Mouse (Mus musculus): ENCODE results near the gene Mapt. TPM values are rescaled to one million over a fixed set of nuclear protein-coding genes. Genes with fewer than 3 reads are reported as not detected.

Gene Mapt
- total RNA-seq, 1 experiment from 2014 or later, result 169 TPM

DNA sequence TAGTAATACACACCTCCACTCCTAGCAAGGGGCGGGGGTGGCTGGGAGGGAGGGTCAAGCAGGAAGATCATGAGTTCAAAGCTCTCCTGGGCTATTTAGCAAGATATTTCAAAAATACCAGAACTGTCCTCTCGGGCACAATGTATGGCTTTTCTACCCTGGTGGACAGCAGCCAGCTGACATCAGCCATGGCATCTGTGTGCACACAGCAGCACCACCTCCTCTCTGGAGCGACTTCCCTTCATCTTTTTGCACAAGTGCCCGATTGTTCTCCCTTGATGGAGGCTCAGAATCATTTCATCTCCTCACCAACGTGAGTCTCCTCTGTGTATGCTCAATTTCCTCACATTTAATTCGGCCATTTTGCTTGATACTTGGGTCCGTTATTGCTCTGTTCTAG is 44.6 kb downstream of the Mapt start:
- no peak for DNase-seq

DNA sequence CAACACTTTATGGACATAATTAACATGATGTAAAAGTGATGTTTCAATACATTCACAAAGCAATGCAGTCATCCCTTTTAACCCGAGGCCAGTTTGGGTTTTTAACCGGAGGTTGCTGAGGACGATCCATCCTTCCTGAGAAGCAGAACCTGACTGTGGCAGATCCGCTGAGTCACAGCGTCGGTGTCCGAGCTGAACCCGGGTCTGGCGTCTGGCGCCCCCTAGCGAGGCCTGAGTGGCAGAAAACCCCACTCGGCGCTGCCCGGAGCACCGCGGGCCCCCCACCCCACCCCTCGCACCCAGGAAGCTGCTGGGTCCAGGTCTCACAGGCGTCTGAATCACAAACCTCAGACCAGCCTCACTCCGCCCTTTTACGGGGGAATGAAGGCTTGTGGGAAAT is 47.0 kb downstream of the Mapt start:
- DNase-seq, result peak; percentile 88

DNA sequence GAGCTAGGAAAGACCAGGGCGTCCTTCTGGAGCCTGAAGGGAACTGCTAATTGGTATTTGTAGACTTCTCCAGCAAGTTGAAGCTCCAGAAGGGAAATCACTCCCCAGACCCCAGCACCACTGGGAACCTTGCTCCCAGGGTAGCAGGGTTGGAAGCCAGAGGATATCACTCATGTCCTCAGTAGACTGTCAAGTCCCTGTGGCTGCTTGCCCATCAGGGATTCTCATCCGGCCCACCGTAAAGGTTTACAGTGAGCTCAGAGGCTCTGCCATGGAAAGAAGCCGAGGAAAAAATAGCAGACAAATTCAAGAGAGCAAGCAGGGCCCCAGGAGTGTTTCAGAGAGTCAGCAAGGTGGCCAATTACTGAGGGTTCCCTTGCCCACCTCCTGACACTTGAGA is 47.9 kb downstream of the Mapt start:
- no peak for DNase-seq

DNA sequence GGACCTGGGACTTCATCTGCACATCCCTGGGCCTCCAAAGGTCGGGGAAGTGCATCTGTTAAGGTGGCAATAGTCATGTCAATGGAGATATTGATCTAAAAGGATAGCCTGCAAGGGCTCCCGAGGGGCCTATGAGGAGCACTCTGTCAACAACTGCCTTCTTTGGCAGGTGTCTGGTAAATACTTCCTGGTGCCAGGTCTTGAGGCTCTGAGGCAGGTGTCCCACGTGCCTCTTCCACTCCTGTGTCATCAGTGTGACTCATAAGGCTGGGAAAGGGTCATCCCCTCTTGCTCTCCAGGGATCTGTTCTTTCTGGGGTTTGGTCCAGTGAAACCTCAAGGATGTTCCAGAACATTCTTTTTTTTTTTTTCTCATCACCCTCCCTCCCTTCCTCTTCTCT is 48.3 kb downstream of the Mapt start:
- DNase-seq, result no peak

DNA sequence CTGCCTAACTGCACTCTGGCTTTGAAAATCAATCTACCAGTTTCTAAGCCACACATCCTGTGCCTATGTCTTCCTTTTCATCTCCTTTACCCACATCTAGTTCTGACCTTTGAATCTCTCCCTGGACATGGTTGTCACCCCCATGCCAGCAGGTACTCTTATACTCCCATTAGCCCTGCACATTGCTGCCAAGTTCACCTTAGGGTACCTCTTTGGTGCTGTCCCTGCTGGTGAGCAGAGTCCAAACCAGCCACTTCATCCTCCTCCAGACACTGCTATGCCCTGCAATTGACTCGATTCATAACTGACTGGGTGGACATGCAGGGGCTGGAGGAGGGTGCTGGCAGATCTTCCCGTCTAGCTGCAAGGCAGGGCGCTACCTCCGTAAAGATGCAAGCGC is 50.3 kb downstream of the Mapt start:
- no peak for DNase-seq

DNA sequence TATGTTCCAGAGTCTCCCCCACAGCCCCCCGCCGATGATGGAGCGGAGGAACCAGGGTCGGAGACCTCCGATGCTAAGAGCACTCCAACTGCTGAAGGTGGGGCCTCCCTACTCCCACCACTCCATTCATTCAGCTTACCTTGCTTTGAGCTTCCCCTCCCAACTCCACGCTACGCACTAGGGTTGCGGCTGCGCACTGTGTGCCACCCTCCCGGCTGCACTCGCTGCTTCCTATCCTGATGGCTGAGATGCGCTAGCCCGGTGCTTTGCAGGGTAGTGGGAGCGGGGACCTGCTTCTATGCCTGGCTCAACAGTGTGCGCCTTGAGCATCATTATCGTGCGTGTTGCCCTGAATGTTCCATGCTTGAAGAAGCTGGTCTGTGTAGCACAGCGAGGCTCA is 55.9 kb downstream of the Mapt start:
- DNase-seq, result no peak

DNA sequence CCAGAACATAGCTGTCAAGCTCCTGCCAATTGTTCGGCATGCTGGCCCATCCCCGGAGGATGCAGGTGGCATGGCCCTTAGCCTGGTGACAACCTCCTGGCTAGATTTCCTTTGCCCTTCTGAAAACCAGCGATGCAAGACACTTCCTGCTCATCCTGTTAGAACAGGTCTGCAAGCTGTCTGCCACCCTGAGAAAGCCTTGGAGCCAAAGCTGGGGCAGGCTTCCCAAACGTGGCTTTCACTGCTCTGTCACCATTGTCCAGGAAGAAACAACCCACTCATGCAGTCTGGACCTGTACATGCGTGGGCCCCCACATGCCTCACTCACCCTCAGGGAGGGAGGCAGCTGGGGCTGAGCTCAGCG is 57.6 kb downstream of the Mapt start:
- no peak for DNase-seq

DNA sequence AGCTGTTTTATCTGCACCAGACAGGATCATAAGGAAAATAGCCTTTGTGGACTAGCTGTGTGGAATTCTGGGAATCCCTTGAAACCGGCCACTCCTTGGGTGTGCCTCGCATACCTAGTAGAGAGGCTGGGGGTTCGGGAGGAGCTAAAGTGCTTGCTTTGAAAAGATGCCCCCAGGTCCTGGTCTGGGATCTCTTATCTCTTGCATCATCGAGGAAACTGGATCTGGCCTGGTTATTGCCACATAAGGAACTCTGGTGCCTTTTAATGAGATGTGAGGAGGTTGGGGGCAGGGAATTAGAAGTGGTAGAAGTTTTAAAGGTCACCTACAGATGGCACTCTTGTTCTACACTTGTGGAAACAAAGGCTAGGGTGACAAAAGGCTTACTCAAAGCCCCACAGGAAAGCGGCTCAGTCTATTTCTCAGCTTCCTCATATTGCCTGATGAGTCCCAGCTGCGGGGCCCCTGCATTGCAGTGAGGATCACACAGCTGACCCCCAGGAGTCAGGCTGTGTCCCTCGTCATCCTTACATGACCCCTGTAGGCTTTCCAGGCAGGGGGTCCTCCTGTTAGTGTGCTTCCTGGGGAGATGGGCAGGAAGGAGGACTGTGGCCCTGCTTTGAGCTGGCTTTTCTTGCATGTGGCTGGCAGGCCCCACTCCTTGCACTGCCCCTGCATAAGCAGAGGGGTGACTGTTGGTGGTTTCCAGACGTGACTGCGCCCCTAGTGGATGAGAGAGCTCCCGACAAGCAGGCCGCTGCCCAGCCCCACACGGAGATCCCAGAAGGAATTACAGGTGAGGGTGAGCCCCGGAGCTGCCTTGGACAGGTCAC is 58.2 kb downstream of the Mapt start:
- DNase-seq, result peak; percentile 61

DNA sequence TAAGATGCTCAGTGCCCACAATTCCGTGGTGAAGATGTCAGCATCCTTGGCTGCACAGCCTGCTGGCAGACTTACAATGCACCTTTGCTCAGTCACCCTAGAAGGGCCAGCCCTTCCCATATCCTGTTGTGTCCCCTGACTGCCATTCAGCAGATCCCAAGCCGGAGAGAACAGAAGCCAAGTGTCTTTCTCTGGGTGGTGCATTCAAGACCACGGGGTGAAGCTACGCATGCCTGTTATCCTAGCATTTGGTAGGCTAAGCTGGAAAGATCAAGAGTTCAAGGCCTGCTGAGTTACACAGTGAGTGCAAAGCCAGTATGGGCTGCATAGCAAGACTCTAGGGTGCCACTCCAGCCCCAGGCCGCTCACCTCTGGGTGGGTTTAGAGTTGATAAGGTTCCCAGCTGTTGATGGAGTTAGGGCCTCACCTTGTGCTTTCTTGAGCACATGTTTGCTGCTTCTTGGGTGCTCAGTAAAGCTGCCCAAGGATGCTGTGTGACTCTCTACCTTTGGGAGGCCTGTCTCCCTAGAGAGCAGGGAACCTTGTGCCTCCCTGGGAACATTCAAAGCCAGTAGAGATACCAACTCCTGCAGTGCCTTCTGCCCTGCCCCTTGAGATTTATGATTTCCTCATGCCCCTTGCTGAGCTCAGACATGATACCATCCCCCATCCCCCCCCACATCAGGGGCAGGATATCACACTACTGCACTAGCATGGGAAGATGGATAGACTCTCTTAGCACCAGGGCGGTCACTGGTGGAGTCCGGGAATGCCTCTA is 61.4 kb downstream of the Mapt start:
- DNase-seq, result no peak

DNA sequence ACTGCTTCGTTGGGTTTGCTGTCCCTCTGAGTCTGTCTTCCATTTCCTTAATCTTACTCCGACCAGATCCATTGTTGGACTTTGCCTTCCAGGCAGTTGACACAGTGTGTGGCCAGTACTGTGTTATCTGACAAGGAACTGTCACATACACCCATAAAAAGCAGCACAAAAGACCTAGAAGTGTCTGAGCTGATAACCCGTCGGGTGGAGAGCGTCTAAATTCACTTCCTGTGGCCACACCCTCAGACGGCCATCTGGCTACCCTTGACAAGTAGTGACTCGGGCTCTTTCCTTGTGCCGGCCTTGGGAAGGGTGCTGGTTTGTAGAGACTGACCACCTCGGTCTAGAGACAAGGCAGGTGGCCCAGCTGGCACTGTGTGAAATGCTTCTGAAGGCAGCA is 62.1 kb downstream of the Mapt start:
- DNase-seq, result no peak

DNA sequence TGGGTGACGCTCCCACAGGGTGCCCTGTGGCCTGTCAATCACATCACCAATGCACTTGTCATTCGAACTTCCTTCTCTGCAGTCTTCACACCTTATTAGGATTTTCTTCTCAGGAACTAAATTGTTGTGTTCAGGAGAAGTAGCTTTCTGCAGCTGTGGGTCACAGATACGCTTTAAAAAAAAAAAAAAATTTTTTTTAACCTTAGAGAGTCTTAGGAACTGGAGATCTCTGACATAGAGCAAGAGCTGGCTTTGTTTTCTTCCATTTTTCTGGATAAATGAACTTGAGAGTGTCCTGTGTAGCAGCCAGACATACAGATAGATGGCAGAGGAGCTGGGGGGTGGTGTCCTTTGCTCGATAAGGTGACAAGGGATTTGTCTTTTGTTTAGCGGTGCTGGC is 64.0 kb downstream of the Mapt start:
- no peak for DNase-seq

DNA sequence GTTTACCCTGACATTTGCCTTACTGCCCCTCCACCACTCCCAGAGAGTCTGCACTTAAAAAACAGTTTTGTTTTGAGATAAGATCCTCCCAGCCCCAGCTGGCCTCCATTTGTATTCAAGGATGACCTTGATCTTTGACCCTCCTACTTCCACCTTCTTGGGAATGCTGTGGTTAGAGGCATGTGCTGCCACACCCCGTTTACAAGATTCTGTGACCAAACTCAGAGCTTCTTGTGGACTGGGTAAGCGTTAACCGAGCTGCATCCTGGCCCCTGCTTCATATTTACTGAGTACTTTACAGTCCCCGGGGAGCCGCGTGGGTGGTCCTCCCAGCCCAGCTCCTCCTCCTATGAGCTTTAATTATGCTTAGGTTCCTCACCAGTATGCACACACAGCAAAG is 64.5 kb downstream of the Mapt start:
- no peak for DNase-seq

DNA sequence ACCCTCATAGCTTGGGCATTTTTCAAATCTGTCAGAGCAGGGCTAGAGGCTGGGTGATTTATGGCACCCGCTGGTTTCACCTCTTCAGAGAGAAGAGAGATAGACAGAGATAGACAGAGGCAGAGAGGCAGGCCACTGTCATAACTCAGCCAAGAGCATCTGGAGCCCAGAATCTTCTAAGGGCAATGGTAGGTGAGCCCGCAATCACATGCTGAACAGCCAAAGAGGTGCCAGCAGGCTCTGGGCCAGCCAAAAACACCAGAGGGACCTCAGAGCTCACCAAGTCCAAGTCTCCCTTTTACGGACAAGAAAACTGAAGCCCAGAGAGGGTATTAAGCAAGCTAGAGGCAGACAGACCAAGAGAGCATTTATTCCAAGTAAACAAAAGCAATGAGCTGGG is 66.5 kb downstream of the Mapt start:
- peak; percentile 32 for DNase-seq

DNA sequence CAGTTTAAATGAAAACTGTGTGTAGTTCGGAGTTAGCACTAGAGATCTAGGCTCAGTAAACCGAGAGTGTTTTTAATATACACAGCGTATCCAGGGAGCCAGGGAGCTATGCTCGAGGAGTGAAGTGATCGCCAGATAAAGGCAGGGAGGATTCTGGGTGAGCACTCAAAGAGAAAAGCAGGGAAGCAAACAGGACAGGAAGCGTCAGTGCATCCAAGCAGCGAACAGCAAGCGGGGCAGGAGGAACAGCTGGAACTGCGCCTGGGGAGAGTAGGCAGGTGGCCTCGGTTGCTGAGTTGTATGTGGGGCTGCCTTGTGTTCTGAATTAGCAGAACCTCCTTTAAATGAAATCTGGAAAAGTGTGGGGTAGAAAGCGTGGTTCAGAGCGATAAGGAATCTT is 71.4 kb downstream of the Mapt start:
- no peak for DNase-seq

DNA sequence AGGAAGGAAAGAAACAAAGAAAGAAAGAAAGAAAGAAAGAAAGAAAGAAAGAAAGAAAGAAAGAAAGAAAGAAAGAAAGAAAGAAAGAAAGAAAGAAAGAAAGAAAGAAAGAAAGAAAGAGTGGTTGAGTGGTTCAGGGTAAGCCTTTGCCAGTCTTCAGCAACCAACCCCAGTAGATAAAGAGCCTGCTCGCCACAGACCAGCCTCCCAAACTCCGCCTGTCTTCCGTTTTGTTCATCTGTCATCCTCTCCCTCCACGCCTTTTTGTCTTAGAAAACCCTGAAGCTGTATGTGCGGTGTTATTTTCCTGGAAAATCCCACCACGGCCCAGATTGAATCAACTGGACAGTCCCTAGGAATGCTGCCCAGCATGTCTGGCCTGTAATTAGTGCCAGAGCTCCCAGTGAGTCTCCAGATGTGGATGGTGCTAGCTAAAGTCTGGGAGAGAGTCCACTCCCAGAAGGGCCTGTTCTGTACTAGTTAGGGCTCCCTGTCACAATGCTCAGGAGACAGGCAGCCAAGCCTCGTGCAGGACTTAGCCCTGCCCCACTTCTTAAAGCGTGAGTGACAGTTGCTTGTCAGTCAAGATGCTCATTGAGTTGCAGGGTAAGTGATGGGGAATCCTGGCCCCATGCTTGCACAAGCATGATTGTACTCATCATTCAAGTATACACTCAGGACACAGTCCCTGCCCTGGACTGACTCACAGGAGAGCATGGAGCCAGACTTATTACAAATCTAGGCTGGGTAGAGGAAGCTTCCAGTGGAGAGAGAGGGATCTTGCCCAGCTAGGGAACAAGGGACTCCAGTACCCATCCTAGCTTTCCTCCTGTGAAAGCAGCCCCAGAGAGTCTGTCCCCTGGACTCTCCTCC is 72.1 kb downstream of the Mapt start:
- peak; percentile 18 for DNase-seq

DNA sequence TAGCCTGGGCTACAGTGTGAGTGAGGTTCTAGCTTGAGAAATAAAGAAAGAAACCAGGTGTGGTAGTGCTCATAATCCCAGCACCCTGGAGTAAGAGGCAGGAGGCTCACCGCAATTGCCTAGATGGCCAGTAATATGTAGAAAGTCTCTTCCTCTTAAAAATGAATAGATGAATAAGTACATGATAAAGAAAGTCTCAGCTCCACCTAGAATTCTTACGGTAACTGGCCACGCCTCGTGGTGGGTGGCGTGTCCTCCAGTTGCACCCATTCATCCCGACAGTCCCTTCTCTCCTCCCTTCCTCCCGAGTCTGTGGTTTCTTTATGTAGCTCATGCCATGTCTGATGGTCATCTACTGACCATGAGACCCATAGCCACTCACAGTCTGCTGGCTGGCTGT is 74.5 kb downstream of the Mapt start:
- DNase-seq, result no peak

DNA sequence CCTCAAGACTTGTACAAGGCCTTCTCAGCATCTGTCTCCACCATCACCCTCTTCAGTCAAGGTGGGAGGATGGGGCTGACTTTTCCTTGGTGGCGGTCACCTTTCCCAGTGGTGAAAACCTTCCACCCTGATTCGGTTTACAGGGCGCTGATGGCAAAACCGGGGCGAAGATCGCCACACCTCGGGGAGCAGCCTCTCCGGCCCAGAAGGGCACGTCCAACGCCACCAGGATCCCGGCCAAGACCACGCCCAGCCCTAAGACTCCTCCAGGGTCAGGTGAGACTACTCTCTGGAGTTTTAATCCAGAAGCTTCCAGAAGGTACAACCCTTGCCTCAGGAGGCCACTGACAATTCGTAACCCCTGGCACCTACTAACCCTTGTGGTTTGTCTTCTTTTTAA is 75.3 kb downstream of the Mapt start:
- peak; percentile 30 for DNase-seq

DNA sequence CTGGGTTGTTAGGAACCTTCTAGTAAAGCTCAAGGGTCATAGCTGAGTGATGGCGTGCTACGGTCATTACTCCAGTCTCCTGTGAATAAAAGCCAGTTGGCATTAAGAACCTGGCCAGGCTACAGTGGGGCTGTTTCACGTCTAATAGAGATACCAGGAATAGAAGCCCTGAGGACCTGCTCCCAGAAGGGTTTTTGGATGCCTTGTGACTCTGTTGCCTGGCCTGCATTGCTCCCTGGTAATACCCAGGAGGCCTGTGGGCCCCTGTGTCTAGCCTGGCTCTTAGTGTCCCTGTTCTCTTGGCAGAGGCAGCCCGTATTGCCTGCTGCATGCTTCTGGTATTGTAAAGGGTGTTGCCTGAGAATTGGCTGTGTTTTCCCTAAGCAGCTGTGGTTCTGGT is 75.9 kb downstream of the Mapt start:
- DNase-seq, result peak; percentile 17

DNA sequence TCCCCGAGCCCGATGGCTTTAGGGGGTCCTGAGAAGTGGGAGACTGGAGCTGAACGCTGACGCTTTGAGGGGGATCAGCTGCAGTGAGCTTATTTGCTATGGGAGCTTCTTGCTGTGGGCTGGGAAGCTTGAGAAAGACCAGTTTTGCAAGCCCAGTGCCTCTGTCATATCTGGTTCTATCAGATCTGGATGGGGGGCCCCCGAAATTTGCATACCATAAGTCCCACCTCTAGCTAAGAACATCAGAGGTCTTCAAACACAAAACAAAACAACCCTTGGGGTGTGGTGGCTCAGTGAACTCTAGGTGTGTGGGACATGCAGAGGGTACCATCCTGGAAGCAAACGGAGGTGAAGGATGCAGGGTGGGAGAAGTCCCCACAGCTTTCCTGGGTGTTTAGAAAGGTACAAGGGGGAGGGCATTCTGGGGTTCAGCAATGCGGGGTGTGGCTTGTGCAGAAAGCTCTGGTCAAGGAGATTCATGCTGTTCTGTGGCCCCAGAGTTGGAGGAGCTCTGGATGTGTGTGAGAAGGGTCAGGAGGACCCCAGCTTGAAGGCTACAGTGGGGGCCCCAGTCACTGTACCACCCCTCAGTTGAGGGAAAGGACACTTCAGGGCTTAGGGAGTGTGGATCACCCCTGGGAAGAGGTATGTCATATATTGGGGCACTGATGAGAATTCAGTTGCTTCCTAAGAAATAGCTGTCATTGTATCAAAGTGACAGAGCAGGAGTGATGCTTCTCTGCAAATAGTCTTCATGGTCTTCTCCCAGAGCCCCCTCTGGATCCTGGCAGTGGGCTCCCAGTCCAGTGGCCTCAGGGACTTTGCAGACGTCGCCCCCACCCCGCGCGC is 78.4 kb downstream of the Mapt start:
- DNase-seq, result no peak

DNA sequence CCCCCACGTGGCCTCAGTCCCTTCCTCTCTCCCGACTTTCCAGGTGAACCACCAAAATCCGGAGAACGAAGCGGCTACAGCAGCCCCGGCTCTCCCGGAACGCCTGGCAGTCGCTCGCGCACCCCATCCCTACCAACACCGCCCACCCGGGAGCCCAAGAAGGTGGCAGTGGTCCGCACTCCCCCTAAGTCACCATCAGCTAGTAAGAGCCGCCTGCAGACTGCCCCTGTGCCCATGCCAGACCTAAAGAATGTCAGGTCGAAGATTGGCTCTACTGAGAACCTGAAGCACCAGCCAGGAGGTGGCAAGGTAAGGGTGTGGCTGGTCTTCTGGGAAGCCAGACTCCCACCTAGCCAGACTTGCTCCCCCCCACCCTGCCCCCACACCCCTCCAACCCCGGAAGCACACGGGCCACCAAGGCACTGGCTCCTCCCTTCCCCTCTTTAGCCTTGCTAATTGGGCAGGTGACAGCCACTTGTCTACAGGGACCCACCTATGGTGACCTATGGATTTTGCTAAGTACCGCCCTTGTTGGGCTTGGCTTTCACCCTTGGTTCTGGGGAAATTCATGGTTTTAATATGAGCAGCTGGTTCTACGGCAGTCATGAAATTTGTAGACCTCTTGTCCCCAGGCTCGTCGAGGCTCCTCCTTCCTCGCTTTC is 79.2 kb downstream of the Mapt start:
- no peak for DNase-seq

DNA sequence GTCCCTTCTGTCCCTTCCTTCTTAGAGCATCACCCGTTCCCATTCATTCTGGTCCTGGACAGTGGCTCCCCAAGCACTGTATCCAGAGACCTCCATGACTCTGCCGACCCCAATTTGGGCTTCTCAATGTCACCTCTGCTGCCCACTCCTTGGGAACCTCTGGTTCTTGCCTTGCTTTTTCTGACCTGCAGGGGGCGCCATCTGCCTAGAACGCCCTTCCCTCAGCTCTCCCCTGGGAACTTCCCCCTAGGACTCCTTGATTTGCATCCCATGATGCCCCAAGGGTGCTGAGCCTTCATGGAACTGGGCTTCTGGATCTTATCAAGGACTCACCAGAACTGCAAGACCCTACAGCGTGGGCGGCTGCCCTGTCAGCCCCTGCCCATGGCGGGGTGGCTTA is 80.5 kb downstream of the Mapt start:
- no peak for DNase-seq

All from adrenal gland, postnatal 25 days (tissue).